Mouse (Mus musculus): Measurements from ENCODE around the gene Olfr462.

- no peak for TF ChIP-seq POLR2AphosphoS2 (IDR thresholded peaks at IDR 0.05; ENCODE audit: low read depth, low read length)
- no peak for TF ChIP-seq POLR2A (IDR thresholded peaks at IDR 0.05; ENCODE audit: low read depth, low read length)
- no peak for TF ChIP-seq EP300 (IDR thresholded peaks at IDR 0.05; ENCODE audit: low read length)
- TF ChIP-seq CTCF (conservative IDR thresholded peaks at IDR 0.05 in 1 of 2, IDR thresholded peaks at IDR 0.05 in 1 of 2; ENCODE audit: low read depth in 2 of 2, low read length in 2 of 2), result no peak
- TF ChIP-seq ZNF384 (IDR thresholded peaks at IDR 0.05; ENCODE audit: low read depth, low read length), result no peak
Measured at GRCm38 (mm10) chr11:87935467-87935866, 43.4 kb upstream of the Olfr462 start.
